Mouse (Mus musculus): ENCODE measurements around the gene Olfr1436.
"Not testable (repeated sequence)": the region's sequence is repeated elsewhere in the genome, so short reads cannot be mapped to it uniquely, and the experiment has no call there.

The Olfr1436 gene

GRCm38 (mm10) chr19:12299030-12299429 lies at the start of gene Olfr1436:
Gene Olfr1436, minus strand, starts transcription at chr19:12299130.
- DNase-seq (ENCODE audit: low spot score in 2 of 2) = not testable (repeated sequence)

GRCm38 (mm10) chr19:12335810-12336209 lies 36.9 kb upstream of the Olfr1436 start, which contains the start of gene Olfr1438-ps1:
Gene Olfr1438-ps1, minus strand, starts transcription at chr19:12335910.
- DNase-seq (ENCODE audit: low spot score in 2 of 2) = no peak

GRCm38 (mm10) chr19:12325001-12325400 lies 26.1 kb upstream of the Olfr1436 start, which contains the start of gene Olfr1437:
Gene Olfr1437, minus strand, starts transcription at chr19:12325101.
- no peak for DNase-seq (ENCODE audit: low spot score in 2 of 2)

GRCm38 (mm10) chr19:12292979-12293378 lies 6.0 kb downstream of the Olfr1436 start:
- peak; percentile 3 to 5 for DNase-seq (ENCODE audit: low spot score in 2 of 2)

- no peak for DNase-seq (ENCODE audit: low spot score in 2 of 2)
Observed at GRCm38 (mm10) chr19:12279554-12279953, 19.4 kb downstream of the Olfr1436 start, which contains the start of gene Olfr1434. Gene Olfr1434, plus strand, starts transcription at chr19:12279854.

- DNase-seq (ENCODE audit: low spot score in 2 of 2) = no peak
Observed at GRCm38 (mm10) chr19:12260732-12261131, 38.2 kb downstream of the Olfr1436 start, which contains the start of gene Olfr235. Gene Olfr235, plus strand, starts transcription at chr19:12261032.
